Mouse (Mus musculus) heart, embryonic 14.5 days (tissue): ENCODE data around the gene Cdx2. TPM values are rescaled to one million over a fixed set of nuclear protein-coding genes. Genes with fewer than 3 reads are reported as not detected.

Experiments
- ATAC-seq: fragments of 200-750 bp; cut with Nextera tagmentation; 2 replicates; pipeline ENCODE4 v1.8.0; 2017; ENCODE audit warnings: low read depth, moderate TSS enrichment; ENCODE audit not compliant: insufficient number of reproducible peaks, insufficient read depth, low FRiP score
- H3K27ac ChIP-seq, 2 experiments: fragments of 200-500 bp in 1 of 2; fragments of 300-500 bp in 1 of 2; sonication (generic) in 1 of 2; replicated peaks in 1 of 2; 2 replicates each; pipeline ENCODE4 v1.5.1; 2012 to 2014; ENCODE audit warnings: low read depth in 2 of 2, low read length in 2 of 2, control low read depth in 1 of 2, mild to moderate bottlenecking in 1 of 2, mixed read lengths in 1 of 2; ENCODE audit not compliant: control insufficient read depth in 1 of 2, insufficient read depth in 1 of 2
- H3K27me3 ChIP-seq: fragments of 300-500 bp; sonication (generic); 2 replicates; pipeline ENCODE4 v1.6.1; 2014; ENCODE audit warnings: mild to moderate bottlenecking, low read length, control low read depth; ENCODE audit not compliant: control insufficient read depth, insufficient read depth
- H3K36me3 ChIP-seq: fragments of 300-500 bp; sonication (generic); 2 replicates; pipeline ENCODE4 v1.6.1; 2014; ENCODE audit warnings: mild to moderate bottlenecking, control low read depth, low read length, mixed read lengths; ENCODE audit not compliant: control insufficient read depth, insufficient read depth
- H3K4me1 ChIP-seq, 2 experiments: fragments of 200-500 bp in 1 of 2; fragments of 300-500 bp in 1 of 2; sonication (generic) in 1 of 2; 2 replicates each; pipeline ENCODE4 v1.6.1; 2012 to 2014; ENCODE audit warnings: low read length in 2 of 2, control low read depth in 1 of 2, mixed read lengths in 1 of 2; ENCODE audit not compliant: control insufficient read depth in 2 of 2, insufficient read depth in 2 of 2
- H3K4me2 ChIP-seq: fragments of 300-500 bp; sonication (generic); 2 replicates; pipeline ENCODE4 v1.6.1; 2014; ENCODE audit warnings: mild to moderate bottlenecking, low read length
- H3K4me3 ChIP-seq, 2 experiments: fragments of 200-500 bp in 1 of 2; fragments of 300-500 bp in 1 of 2; sonication (generic) in 1 of 2; 2 replicates each; pipeline ENCODE4 v1.5.1; 2012 to 2014; ENCODE audit warnings: low read length in 2 of 2, mild to moderate bottlenecking in 2 of 2, control low read depth in 1 of 2, low read depth in 1 of 2, moderate library complexity in 1 of 2; ENCODE audit not compliant: control insufficient read depth in 1 of 2, insufficient read depth in 1 of 2
- H3K9ac ChIP-seq: fragments of 300-500 bp; sonication (generic); 2 replicates; pipeline ENCODE4 v1.6.1; 2014; ENCODE audit warnings: mild to moderate bottlenecking, low read length
- H3K9me3 ChIP-seq: fragments of 300-500 bp; sonication (generic); 2 replicates; pipeline ENCODE4 v1.6.1; 2016; ENCODE audit warnings: low read length, control low read depth; ENCODE audit not compliant: control insufficient read depth
- WGBS: fragments of 180-500 bp; shearing (Covaris S2); extraction: QIAGEN DNeasy Blood & Tissue Kit; methylation state at CpG from one replicate; pipeline ENCODE4 v1.1.7; 2014; 5-methylcytosine and 5-hydroxymethylcytosine counted together
- polyA plus RNA-seq: library from polyadenylated mRNA; unstranded; fragments of >200 nt; fragmentation: Nextera tagmentation; extraction: Ambion mirVana; gene quantifications from 2 replicates; pipeline ENCODE4 v1.2.1, GENCODE M21; 2014

Cdx2 gene
- polyA plus RNA-seq, 1 experiment from 2014 or later: not detected

DNA sequence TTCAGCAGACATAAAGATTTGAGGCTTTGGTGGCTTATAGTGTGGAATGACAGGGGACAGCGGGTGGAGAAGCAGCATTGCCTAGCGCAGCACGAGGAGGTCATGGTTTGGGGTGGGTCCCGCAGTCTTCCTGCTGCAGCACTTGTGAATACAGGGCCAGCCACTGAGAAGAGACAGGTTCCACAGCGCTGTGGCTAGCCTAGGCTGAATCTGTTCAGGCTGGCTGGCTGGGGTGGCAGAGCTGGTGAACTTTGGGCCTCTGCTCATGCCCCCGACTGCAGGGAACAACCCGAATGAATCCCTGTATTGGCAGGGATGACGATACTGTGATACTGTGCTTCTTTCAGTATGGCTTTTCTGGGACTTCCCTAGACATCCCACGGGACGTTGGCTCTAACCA, 36.8 kb upstream of the Cdx2 start:
- 86% methylated on average over 10 of the region's 10 CpGs for WGBS
- ATAC-seq: no peak

DNA sequence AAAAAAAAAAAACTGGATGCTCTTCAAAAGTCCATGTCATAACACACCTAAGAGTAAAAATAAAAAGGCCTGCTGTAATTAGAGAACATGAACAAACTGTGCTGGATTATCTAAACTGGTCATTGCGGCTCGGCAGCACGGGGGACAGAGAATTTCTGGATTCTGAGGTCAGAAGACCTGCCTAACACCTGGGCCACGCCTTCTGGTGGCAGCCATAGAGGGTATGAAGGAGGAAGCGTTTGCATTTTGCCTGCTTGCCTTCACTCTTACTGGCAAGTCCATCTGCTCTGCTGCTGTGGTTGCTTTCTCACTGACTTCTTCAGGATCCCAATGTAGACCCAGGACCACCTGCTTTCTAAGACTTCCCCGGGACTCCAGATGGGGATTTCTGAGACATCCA, 35.8 kb upstream of the Cdx2 start:
- Histone ChIP-seq H3K36me3 (no peaks in the 10 kb centered on the region), H3K27me3 (no peaks in the 10 kb centered on the region), H3K4me2 (no peak overlapping the region), H3K4me3 (no peak overlapping the region), H3K9ac (no peak overlapping the region), H3K4me1 (no peaks in the 10 kb centered on the region), H3K9me3 (no peaks in the 10 kb centered on the region), H3K27ac (no peak overlapping the region)
- no peak for ATAC-seq
- 85% methylated on average over 6 of the region's 6 CpGs for WGBS

More for the DNA sequence above, 36.8 kb upstream of the Cdx2 start:
- no peaks in the 10 kb centered on the region for H3K36me3 ChIP-seq
- no peak overlapping the region for H3K27ac ChIP-seq
- H3K27me3 ChIP-seq: no peaks in the 10 kb centered on the region
- H3K4me1 ChIP-seq: no peaks in the 10 kb centered on the region
- H3K4me2 ChIP-seq: no peak overlapping the region
- no peaks in the 10 kb centered on the region for H3K9me3 ChIP-seq
- no peak overlapping the region for H3K9ac ChIP-seq
- H3K4me3 ChIP-seq: no peak overlapping the region

DNA sequence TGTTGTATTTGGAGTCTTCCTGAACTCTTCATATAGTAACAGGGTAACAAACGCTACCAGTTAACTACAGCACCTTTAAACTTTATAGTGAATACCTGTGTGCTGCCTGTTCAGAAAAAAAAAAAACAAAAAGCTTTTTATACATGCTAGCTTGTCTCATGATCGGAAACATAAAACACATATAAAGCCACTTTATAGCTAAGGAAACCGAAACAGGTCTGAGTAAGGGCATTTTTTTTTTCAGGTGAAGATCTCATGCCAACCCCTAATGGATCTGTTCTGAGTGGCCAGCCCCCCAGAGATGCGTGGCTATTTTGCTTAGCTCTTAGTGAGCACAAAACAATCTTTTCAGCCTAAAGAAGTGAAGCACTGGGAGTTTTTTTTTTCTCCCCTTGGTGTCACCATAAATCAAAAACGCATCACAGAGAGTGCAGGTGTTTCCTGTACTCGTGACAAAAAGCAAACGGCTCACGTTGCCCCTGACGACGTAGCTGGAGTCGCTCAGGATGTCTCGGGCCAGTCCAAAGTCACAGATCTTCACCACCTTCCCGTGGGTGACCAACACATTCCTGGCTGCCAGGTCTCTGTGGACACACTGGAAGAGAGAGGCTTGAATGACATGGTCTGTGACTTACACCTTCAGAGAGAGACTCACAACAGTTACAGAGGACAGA, 33.8 kb upstream of the Cdx2 start:
- Histone ChIP-seq H3K27me3 (no peaks in the 10 kb centered on the region), H3K27ac (no peak overlapping the region), H3K4me2 (no peak overlapping the region), H3K9me3 (no peaks in the 10 kb centered on the region), H3K4me1 (no peaks in the 10 kb centered on the region), H3K36me3 (no peaks in the 10 kb centered on the region), H3K4me3 (no peak overlapping the region), H3K9ac (no peak overlapping the region)
- no peak for ATAC-seq
- WGBS: 58% methylated on average over 13 of the region's 13 CpGs

DNA sequence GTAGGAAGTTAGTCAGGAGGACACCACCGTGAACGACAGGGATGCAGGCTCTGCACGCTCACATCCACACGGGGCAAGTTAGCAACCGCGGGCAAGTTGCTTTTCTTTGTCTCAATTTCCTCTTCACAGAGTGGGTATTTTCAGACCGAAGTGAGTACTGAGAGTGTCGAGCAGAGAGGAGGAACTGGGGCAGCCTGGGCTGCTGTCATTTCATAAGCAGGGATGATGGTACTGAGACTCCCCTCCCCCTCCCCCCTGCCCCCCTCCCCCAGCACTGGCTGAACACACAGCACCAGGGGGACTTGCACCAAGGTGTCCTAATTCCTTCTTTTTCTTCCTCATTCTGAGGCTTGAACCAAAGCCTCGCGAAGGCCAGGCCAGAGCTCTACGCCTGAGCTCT, 32.5 kb upstream of the Cdx2 start:
- Histone ChIP-seq H3K9ac (no peak overlapping the region), H3K4me2 (no peak overlapping the region), H3K9me3 (no peaks in the 10 kb centered on the region), H3K4me3 (no peak overlapping the region), H3K36me3 (no peaks in the 10 kb centered on the region), H3K4me1 (no peaks in the 10 kb centered on the region), H3K27me3 (no peaks in the 10 kb centered on the region), H3K27ac (no peak overlapping the region)
- 71% methylated on average over 11 of the region's 11 CpGs for WGBS
- no peak for ATAC-seq

DNA sequence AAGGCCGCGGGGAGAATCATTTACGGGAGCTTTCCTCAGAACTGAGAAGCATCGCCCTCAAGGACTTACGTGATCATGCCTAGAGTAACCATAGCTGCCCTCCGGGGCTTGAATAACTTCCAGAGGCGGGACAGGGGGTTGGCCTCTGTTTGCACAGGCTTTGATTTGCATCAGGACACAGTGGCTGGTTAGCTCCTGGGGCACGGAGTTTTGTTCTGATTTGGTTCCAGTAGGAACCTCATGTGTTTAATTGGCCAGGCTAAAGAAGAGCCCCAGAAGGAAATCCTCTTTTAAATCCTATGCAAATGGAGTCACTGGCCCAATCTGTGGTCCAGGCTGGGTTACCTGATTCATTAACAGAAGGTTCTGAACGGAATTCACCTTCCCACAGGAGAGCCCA, 31.9 kb upstream of the Cdx2 start:
- ATAC-seq: no peak
- Histone ChIP-seq H3K9me3 (no peaks in the 10 kb centered on the region), H3K4me2 (no peak overlapping the region), H3K9ac (no peak overlapping the region), H3K36me3 (no peaks in the 10 kb centered on the region), H3K4me3 (no peak overlapping the region), H3K27me3 (no peaks in the 10 kb centered on the region), H3K4me1 (no peaks in the 10 kb centered on the region), H3K27ac (no peak overlapping the region)
- WGBS: 69% methylated on average over 9 of the region's 9 CpGs

DNA sequence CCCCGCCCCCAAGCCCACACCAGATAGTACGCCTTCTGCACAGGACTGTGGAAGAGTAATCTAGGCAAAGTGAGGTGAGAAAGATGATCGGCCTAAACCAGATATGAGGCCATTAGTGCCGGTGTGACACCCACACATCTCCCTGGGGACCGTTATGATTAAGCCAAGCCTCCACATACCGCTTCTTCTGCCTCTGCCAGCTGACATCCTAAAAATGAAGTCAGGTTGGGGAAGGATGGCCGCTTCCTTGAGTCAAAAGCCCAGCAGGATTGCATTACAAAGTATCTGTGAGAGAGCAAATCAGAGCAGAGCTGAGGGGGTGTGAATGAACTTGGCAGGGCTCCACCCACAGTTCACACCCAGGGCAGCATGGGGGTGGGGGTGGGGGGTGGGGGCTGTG, 25.6 kb upstream of the Cdx2 start:
- H3K27ac ChIP-seq: no peak overlapping the region
- 28% methylated on average over 7 of the region's 7 CpGs for WGBS
- no peak overlapping the region for H3K9ac ChIP-seq
- no peaks in the 10 kb centered on the region for H3K4me1 ChIP-seq
- H3K4me2 ChIP-seq: no peak overlapping the region
- no peak overlapping the region for H3K4me3 ChIP-seq
- no peak for ATAC-seq
- H3K9me3 ChIP-seq: no peaks in the 10 kb centered on the region
- no peaks in the 10 kb centered on the region for H3K36me3 ChIP-seq
- no peaks in the 10 kb centered on the region for H3K27me3 ChIP-seq

DNA sequence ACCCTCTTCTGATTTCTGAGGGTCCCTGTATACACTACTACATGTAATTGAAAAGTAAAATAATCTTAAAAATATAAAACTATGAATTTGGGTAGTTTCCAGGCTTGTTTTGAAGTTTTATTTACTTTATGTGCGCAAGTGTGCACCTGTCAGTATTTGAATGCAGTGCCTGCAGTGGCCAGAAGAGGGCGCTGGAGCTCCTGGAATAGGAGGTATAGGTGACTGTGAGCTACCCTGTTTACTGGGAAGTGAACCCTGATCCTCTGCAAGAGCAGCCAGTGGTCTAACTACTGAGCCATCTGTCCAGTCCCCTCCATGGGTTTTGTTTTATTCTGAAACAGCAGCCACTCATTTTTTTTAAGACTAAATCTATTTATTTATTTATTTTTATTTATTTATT, 24.5 kb upstream of the Cdx2 start:
- H3K27me3 ChIP-seq: no peaks in the 10 kb centered on the region
- no peak overlapping the region for H3K27ac ChIP-seq
- 39% methylated on average over 2 of the region's 2 CpGs for WGBS
- H3K4me3 ChIP-seq: no peak overlapping the region
- H3K9ac ChIP-seq: no peak overlapping the region
- no peaks in the 10 kb centered on the region for H3K36me3 ChIP-seq
- ATAC-seq: no peak
- H3K9me3 ChIP-seq: no peaks in the 10 kb centered on the region
- H3K4me2 ChIP-seq: no peak overlapping the region
- no peaks in the 10 kb centered on the region for H3K4me1 ChIP-seq

DNA sequence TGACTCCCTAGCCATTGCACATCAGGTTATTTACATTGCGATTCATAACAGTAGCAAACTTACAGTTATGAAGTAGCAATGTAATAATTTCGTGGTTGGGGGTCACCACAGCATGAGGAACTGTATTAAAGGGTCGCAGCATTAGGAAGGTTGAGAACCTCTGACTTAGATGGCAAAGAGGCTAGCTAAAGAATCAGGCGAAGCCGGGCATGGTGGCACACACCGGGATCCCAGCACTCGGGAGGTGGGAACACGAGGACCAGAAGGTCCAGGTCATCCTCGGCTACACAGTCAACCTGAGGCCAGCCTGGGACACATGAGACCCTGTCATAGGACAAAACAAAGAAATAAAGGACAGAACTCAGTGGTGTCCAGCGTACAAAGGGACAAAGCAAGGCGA, 22.9 kb upstream of the Cdx2 start:
- Histone ChIP-seq H3K4me1 (no peaks in the 10 kb centered on the region), H3K4me3 (no peak overlapping the region), H3K27ac (no peak overlapping the region), H3K9me3 (no peaks in the 10 kb centered on the region), H3K9ac (no peak overlapping the region), H3K36me3 (no peaks in the 10 kb centered on the region), H3K27me3 (no peaks in the 10 kb centered on the region), H3K4me2 (no peak overlapping the region)
- 78% methylated on average over 11 of the region's 11 CpGs for WGBS
- ATAC-seq: no peak
